Mouse (Mus musculus) heart, embryonic 16.5 days (tissue): ENCODE measurements around the gene Satb2. TPM values are rescaled to one million over a fixed set of nuclear protein-coding genes. Genes with fewer than 3 reads are reported as not detected.

Source experiments
- ATAC-seq: fragments of 200-750 bp; cut with Nextera tagmentation; replicated peaks from 2 replicates; pipeline ENCODE4 v1.8.0; 2017; ENCODE audit warnings: moderate number of reproducible peaks; ENCODE audit not compliant: insufficient read depth, low FRiP score; ENCODE audit errors: extremely low read depth
- H3K27ac ChIP-seq: fragments of 300-500 bp; sonication (generic); 2 replicates; pipeline ENCODE4 v1.5.1; 2014; ENCODE audit warnings: mild to moderate bottlenecking, low read length, control low read depth, moderate library complexity
- H3K27me3 ChIP-seq: fragments of 300-500 bp; sonication (generic); 2 replicates; pipeline ENCODE4 v1.6.1; 2014; ENCODE audit warnings: low read length, mixed read lengths; ENCODE audit not compliant: control insufficient read depth, insufficient read depth
- H3K36me3 ChIP-seq: fragments of 300-500 bp; sonication (generic); 2 replicates; pipeline ENCODE4 v1.6.1; 2014; ENCODE audit not compliant: control insufficient read depth, insufficient read depth
- H3K4me1 ChIP-seq: fragments of 300-500 bp; sonication (generic); 2 replicates; pipeline ENCODE4 v1.6.1; 2014; ENCODE audit warnings: low read length, mixed read lengths; ENCODE audit not compliant: control insufficient read depth, insufficient read depth
- H3K4me2 ChIP-seq: fragments of 300-500 bp; sonication (generic); 2 replicates; pipeline ENCODE4 v1.6.1; 2014; ENCODE audit warnings: low read depth, mild to moderate bottlenecking, control low read depth, low read length
- H3K4me3 ChIP-seq: fragments of 300-500 bp; sonication (generic); 2 replicates; pipeline ENCODE4 v1.5.1; 2014; ENCODE audit warnings: mild to moderate bottlenecking, control low read depth, low read length
- H3K9ac ChIP-seq: fragments of 300-500 bp; sonication (generic); 2 replicates; pipeline ENCODE4 v1.6.1; 2014; ENCODE audit warnings: low read length, control low read depth
- H3K9me3 ChIP-seq: fragments of 300-500 bp; sonication (generic); replicated peaks from 2 replicates; pipeline ENCODE4 v1.6.1; 2016; ENCODE audit warnings: low read length; ENCODE audit not compliant: control insufficient read depth
- WGBS: fragments of 180-500 bp; shearing (Covaris S2); extraction: QIAGEN DNeasy Blood & Tissue Kit; methylation state at CpG from one replicate; pipeline ENCODE4 v1.1.7; 2014; 5-methylcytosine and 5-hydroxymethylcytosine counted together
- polyA plus RNA-seq: library from polyadenylated mRNA; unstranded; fragments of >200 nt; fragmentation: Nextera tagmentation; extraction: Ambion mirVana; gene quantifications from 2 replicates; pipeline ENCODE4 v1.2.1, GENCODE M21; 2015

Gene Satb2
- polyA plus RNA-seq, 1 experiment from 2014 or later, result 0.26 TPM

DNA sequence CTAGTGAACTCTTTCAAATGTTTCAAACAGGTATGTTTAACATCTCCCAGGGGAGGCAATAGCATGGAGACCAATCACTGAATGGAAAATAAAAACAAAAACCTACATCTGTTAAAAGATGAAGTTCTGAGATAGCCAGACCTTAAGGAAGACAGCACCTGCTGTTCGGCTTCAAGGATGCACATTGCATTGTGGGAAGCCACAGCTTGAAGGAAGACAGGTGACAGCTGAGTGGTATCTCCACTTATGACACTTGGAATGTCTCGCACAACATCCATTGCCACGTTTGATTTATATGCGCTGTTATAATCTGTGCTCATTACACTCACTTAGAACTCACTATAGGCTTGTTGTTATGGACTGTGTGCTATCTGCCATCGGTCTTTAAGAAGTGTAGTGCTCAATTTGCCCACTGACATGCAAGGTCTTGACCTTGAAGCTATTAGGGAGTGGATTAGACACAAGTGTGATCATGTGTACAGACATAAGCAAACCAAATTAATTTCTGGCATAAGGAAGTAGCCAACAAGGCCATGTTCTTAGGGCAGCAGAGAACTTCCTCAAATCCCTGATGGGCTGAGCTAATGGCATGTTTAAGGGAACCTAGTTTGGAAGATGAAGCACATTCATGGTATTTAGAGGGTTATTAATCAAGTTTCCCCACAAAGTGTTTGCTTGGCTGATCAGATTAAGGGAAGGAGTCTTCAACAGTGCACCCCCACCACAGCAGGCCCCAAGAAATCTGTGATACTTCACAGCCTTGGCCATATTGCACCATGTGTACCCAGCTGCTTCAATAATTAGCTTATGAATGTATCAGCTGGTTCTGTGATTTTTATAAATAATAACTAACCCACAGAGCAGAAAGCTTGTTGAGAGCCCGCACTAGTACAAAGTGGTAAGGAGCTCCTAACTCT, 144.2 kb downstream of the Satb2 start:
- H3K4me1 ChIP-seq, result no peaks in the 10 kb centered on the region
- no peaks in the 10 kb centered on the region for H3K27me3 ChIP-seq
- H3K4me2 ChIP-seq, result no peak overlapping the region
- H3K9ac ChIP-seq, result no peak overlapping the region
- no peaks in the 10 kb centered on the region for H3K36me3 ChIP-seq
- no peak overlapping the region for H3K4me3 ChIP-seq
- ATAC-seq, result no peak
- H3K27ac ChIP-seq, result no peak overlapping the region
- H3K9me3 ChIP-seq, result no peaks in the 10 kb centered on the region
- 83% methylated on average over 6 of the region's 6 CpGs for WGBS

DNA sequence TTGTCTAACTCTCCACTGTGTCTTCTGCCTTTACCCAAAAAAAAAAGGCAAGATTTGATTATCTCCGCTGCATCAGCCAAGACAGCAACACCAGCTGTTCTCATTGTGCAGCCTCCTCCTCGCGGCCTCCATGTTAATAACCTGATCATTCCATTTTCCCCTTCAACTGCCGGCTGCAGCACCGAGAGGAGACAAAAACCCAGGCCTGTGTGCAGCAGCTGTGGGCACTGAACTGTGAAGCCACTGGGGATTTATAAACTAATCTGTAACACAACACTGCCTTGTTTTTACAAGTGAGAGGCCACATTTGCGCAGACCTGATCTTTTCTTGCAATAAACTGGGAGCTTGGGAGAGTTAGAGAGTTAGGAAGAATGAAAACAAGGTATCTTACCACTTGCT, 145.1 kb downstream of the Satb2 start:
- Histone ChIP-seq H3K36me3 (no peaks in the 10 kb centered on the region), H3K4me1 (no peaks in the 10 kb centered on the region), H3K4me3 (no peak overlapping the region), H3K4me2 (no peak overlapping the region), H3K9ac (no peak overlapping the region), H3K27me3 (no peaks in the 10 kb centered on the region), H3K27ac (no peak overlapping the region), H3K9me3 (no peaks in the 10 kb centered on the region)
- no peak for ATAC-seq
- 76% methylated on average over 6 of the region's 6 CpGs for WGBS

DNA sequence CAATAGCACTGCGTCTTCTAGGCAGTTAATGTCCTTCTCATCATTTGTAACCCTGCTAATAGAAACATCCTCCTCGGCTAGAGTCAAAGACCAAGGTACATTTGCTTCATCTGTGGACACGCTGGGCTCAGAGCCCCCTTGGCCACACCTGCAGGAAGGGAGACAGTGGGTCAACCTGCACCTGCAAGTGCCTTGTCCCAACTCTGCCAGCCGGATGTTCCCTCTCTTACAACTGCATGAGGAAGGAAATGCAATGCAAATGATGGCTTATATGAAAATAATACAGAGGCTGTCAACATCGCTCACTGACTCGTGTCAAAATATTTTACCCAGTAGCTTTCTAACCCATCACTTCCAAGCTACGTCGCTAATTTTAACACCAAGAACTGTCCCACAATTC, 145.7 kb downstream of the Satb2 start:
- H3K27ac ChIP-seq, result no peak overlapping the region
- WGBS, result 86% methylated on average over 8 of the region's 8 CpGs
- no peak overlapping the region for H3K4me3 ChIP-seq
- no peak for ATAC-seq
- H3K9me3 ChIP-seq, result no peaks in the 10 kb centered on the region
- no peaks in the 10 kb centered on the region for H3K4me1 ChIP-seq
- no peak overlapping the region for H3K4me2 ChIP-seq
- no peak overlapping the region for H3K9ac ChIP-seq
- H3K36me3 ChIP-seq, result no peaks in the 10 kb centered on the region
- H3K27me3 ChIP-seq, result no peaks in the 10 kb centered on the region

DNA sequence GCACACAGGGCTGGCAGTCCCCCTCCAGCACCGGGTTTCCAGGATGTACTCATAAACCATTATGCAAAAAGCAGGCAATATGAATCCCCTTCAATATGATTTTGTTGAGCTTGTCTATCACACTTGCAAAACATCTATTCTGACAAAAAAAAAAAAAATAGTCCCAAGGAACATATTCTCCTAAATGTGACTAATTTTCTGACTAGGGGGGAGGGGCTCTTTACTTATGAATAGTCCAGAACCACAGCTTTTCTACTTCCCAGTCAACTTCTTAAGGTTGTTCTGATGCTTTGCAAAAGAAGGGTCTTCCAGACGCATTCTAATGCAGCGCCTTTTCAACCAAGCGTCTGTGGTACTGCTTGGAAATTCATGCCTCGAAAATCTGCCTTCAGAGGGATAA, 155.7 kb downstream of the Satb2 start:
- Histone ChIP-seq H3K27ac (no peak overlapping the region), H3K27me3 (no peaks in the 10 kb centered on the region), H3K4me1 (no peaks in the 10 kb centered on the region), H3K36me3 (no peaks in the 10 kb centered on the region), H3K4me3 (no peak overlapping the region), H3K4me2 (no peak overlapping the region), H3K9ac (no peak overlapping the region), H3K9me3 (no peaks in the 10 kb centered on the region)
- 88% methylated on average over 5 of the region's 5 CpGs for WGBS
- no peak for ATAC-seq

DNA sequence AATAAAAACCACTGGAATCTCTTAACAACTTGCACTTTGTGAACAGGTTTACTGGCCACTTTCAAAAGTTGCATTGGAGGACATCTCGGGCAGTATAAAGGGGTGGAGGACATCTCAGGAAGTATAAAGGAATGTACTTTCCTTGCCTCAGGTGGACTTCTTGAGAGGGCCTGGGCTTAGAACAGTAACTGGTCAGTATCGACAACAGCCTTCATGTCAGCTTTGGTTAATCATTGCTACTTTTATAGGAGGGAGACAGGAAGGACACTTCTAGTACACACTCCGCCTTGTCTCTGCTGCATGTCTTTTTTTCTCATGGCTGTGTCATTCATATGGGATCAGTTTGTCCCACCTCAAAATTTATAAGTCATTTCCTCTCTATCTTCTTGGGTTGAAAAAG, 156.4 kb downstream of the Satb2 start:
- H3K9ac ChIP-seq, result no peak overlapping the region
- no peaks in the 10 kb centered on the region for H3K27me3 ChIP-seq
- ATAC-seq, result no peak
- H3K27ac ChIP-seq, result no peak overlapping the region
- H3K9me3 ChIP-seq, result no peaks in the 10 kb centered on the region
- H3K4me1 ChIP-seq, result no peaks in the 10 kb centered on the region
- WGBS, result 82% methylated on average over 3 of the region's 3 CpGs
- H3K36me3 ChIP-seq, result no peaks in the 10 kb centered on the region
- no peak overlapping the region for H3K4me3 ChIP-seq
- no peak overlapping the region for H3K4me2 ChIP-seq

DNA sequence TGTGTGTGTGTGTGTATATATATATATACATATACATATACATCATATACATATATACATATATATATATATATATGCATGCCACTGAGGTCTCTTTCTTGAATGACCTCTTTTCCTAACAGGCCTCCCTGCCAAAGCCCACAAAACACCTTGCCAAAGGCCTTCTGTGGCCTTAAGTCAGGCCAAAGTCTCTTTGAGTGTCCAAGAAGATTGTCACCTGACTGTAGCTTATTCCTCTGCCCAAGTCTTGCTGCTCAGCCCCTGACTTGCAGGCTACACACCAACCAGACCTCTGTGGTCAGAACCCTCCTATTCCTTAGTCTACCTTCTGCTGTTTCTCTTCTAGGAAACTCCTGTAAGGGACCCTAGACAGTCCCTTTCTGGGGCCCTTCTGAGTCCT, 164.9 kb downstream of the Satb2 start:
- H3K27ac ChIP-seq, result no peak overlapping the region
- H3K4me2 ChIP-seq, result no peak overlapping the region
- no peak overlapping the region for H3K4me3 ChIP-seq
- no peaks in the 10 kb centered on the region for H3K36me3 ChIP-seq
- no peaks in the 10 kb centered on the region for H3K9me3 ChIP-seq
- no peaks in the 10 kb centered on the region for H3K4me1 ChIP-seq
- H3K9ac ChIP-seq, result no peak overlapping the region
- H3K27me3 ChIP-seq, result no peaks in the 10 kb centered on the region
- ATAC-seq, result no peak

DNA sequence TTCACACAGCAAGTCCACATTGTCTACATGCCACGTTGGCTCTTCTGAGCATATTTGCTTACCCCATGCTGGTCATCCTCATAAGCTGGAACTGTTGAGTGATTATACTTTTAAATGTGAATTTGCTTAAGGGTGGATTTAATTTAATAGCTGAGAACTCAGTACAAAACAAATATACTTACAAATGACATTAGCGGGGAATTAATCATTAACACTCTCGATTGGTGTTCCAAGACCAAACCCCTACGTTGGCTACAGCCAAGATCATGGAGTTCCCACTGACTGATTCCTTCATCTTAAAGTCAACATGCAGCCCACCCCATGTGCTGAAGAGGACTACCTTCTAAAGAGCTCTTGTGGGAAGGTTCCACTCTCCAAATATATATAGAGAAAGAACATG, 165.5 kb downstream of the Satb2 start:
- 83% methylated on average over 4 of the region's 4 CpGs for WGBS
- Histone ChIP-seq H3K36me3 (no peaks in the 10 kb centered on the region), H3K4me2 (no peak overlapping the region), H3K9me3 (no peaks in the 10 kb centered on the region), H3K27ac (no peak overlapping the region), H3K9ac (no peak overlapping the region), H3K27me3 (no peaks in the 10 kb centered on the region), H3K4me1 (no peaks in the 10 kb centered on the region), H3K4me3 (no peak overlapping the region)
- ATAC-seq, result no peak

DNA sequence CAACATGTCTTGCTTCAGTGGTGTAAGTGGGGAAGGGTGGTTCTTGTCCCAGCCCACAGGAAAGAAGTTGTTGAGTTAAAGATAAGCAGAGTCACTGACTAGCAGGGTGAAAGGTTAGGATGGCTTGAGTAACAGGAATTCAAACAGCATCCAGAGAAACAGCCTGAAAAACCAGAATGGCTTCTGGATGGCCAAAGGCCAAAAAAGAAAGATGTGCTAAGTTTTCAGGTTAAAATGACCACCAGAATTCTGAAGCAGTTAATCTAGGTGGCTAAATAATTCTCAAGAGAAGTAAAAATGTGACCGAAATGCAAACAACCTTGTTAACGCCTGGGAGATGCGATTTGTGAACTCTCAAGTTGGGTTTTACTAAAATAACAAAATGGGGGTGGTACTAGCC, 167.0 kb downstream of the Satb2 start:
- no peak overlapping the region for H3K4me3 ChIP-seq
- H3K4me2 ChIP-seq, result no peak overlapping the region
- no peak overlapping the region for H3K27ac ChIP-seq
- no peak for ATAC-seq
- H3K4me1 ChIP-seq, result no peaks in the 10 kb centered on the region
- no peaks in the 10 kb centered on the region for H3K27me3 ChIP-seq
- H3K9ac ChIP-seq, result no peak overlapping the region
- no peaks in the 10 kb centered on the region for H3K9me3 ChIP-seq
- 84% methylated on average over 3 of the region's 3 CpGs for WGBS
- H3K36me3 ChIP-seq, result no peaks in the 10 kb centered on the region

DNA sequence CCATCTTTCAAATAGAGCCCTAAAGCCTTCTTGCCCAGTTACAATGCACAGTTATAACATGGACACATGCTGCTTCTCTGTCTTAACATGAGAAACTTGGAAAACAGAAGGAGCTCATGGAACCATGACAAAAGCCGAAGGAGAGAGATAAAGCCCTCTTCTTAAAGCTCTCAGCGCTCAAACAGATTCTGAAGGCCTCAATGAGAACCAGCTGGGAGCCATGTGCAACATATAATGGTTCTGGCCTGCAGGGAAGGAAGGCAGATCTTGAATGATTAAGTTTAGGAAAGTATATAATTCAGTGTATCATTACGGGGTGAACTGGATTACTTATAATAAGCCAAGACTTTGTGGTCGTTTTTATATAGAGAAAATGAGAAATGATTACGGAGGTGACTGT, 172.4 kb downstream of the Satb2 start:
- Histone ChIP-seq H3K4me1 (no peaks in the 10 kb centered on the region), H3K36me3 (no peaks in the 10 kb centered on the region), H3K9me3 (no peaks in the 10 kb centered on the region), H3K27me3 (no peaks in the 10 kb centered on the region), H3K4me2 (no peak overlapping the region), H3K9ac (no peak overlapping the region), H3K4me3 (no peak overlapping the region), H3K27ac (no peak overlapping the region)
- ATAC-seq, result no peak
- WGBS, result 68% methylated on average over 5 of the region's 5 CpGs
